Mouse (Mus musculus) forebrain, embryonic 15.5 days (tissue): Measurements from ENCODE around the gene Diaph3. TPM values are rescaled to one million over a fixed set of nuclear protein-coding genes. Genes with fewer than 3 reads are reported as not detected.

Experiments used
- ATAC-seq: fragments of 200-750 bp; cut with Nextera tagmentation; replicated peaks from 2 replicates; pipeline ENCODE4 v1.8.0; 2017; ENCODE audit warnings: mild to moderate bottlenecking, moderate TSS enrichment, moderate library complexity
- H3K27ac ChIP-seq: fragments of 300-500 bp; sonication (generic); replicated peaks from 2 replicates; pipeline ENCODE4 v1.5.1; 2015; ENCODE audit warnings: mild to moderate bottlenecking, inconsistent platforms
- H3K27me3 ChIP-seq: fragments of 300-500 bp; sonication (generic); 2 replicates; pipeline ENCODE4 v1.6.1; 2015; ENCODE audit warnings: inconsistent platforms
- H3K36me3 ChIP-seq: fragments of 300-500 bp; sonication (generic); 2 replicates; pipeline ENCODE4 v1.6.1; 2015; ENCODE audit warnings: mild to moderate bottlenecking, inconsistent platforms
- H3K4me1 ChIP-seq: fragments of 300-500 bp; sonication (generic); 2 replicates; pipeline ENCODE4 v1.6.1; 2015; ENCODE audit warnings: inconsistent platforms
- H3K4me2 ChIP-seq: fragments of 300-500 bp; sonication (generic); replicated peaks from 2 replicates; pipeline ENCODE4 v1.6.1; 2015; ENCODE audit warnings: mild to moderate bottlenecking, inconsistent platforms
- H3K4me3 ChIP-seq: fragments of 300-500 bp; sonication (generic); 2 replicates; pipeline ENCODE4 v1.5.1; 2015; ENCODE audit warnings: mild to moderate bottlenecking, inconsistent platforms
- H3K9ac ChIP-seq: fragments of 300-500 bp; sonication (generic); replicated peaks from 2 replicates; pipeline ENCODE4 v1.6.1; 2015; ENCODE audit warnings: mild to moderate bottlenecking, inconsistent platforms
- H3K9me3 ChIP-seq: fragments of 300-500 bp; sonication (generic); 2 replicates; pipeline ENCODE4 v1.6.1; 2016; ENCODE audit warnings: inconsistent platforms
- WGBS: fragments of 180-500 bp; shearing (Covaris S2); methylation state at CpG from one replicate; pipeline ENCODE4 v1.1.7; 2015; ENCODE audit warnings: mixed read lengths; 5-methylcytosine and 5-hydroxymethylcytosine counted together
- polyA plus RNA-seq: library from polyadenylated mRNA; unstranded; fragments of >200 nt; fragmentation: Nextera tagmentation; extraction: Ambion mirVana; gene quantifications from 2 replicates; pipeline ENCODE4 v1.2.1, GENCODE M21; 2015

The Diaph3 gene
- polyA plus RNA-seq, 1 experiment from 2014 or later: 7.3 TPM

- Histone ChIP-seq H3K36me3 (no peaks in the 10 kb centered on the region), H3K27me3 (no peaks in the 10 kb centered on the region), H3K4me1 (peaks cover 4% of the 10 kb centered on the region; the same call in 1 of the 2 replicates), H3K9ac (no peak overlapping the region), H3K4me3 (no peak overlapping the region), H3K4me2 (no peak overlapping the region), H3K27ac (peak overlapping the region; percentile 69), H3K9me3 (no peaks in the 10 kb centered on the region)
- ATAC-seq: peak; percentile 77
- WGBS: 44% methylated on average over 4 of the region's 4 CpGs
Observed at GRCm38 (mm10) chr14:86833003-86833402, 308.0 kb downstream of the Diaph3 start.

GRCm38 (mm10) chr14:86816246-86816645, 324.8 kb downstream of the Diaph3 start:
- H3K27ac ChIP-seq: no peak overlapping the region
- no peaks in the 10 kb centered on the region for H3K36me3 ChIP-seq
- no peak overlapping the region for H3K4me3 ChIP-seq
- H3K27me3 ChIP-seq: no peaks in the 10 kb centered on the region
- WGBS: 97% methylated on average over 4 of the region's 4 CpGs
- no peaks in the 10 kb centered on the region for H3K4me1 ChIP-seq
- no peak overlapping the region for H3K9ac ChIP-seq
- ATAC-seq: no peak
- no peaks in the 10 kb centered on the region for H3K9me3 ChIP-seq
- H3K4me2 ChIP-seq: no peak overlapping the region

GRCm38 (mm10) chr14:86788880-86789641, 352.0 kb downstream of the Diaph3 start:
- Histone ChIP-seq H3K9me3 (no peaks in the 10 kb centered on the region), H3K4me1 (peaks cover 4% of the 10 kb centered on the region), H3K9ac (no peak overlapping the region), H3K36me3 (no peaks in the 10 kb centered on the region), H3K27ac (no peak overlapping the region), H3K4me2 (no peak overlapping the region), H3K4me3 (no peak overlapping the region), H3K27me3 (no peaks in the 10 kb centered on the region)
- WGBS: 78% methylated on average over 6 of the region's 6 CpGs
- no peak for ATAC-seq

GRCm38 (mm10) chr14:86786866-86787265, 354.2 kb downstream of the Diaph3 start:
- H3K4me3 ChIP-seq: no peak overlapping the region
- H3K4me2 ChIP-seq: no peak overlapping the region
- peak; percentile 91 for ATAC-seq
- peaks cover 4% of the 10 kb centered on the region for H3K4me1 ChIP-seq
- no peaks in the 10 kb centered on the region for H3K36me3 ChIP-seq
- no peak overlapping the region for H3K9ac ChIP-seq
- H3K27ac ChIP-seq: 0 out of 2 replicates have a peak overlapping the region, but pooled peaks have one; percentile 8
- H3K27me3 ChIP-seq: no peaks in the 10 kb centered on the region
- no peaks in the 10 kb centered on the region for H3K9me3 ChIP-seq
- WGBS: 32% methylated on average over 8 of the region's 8 CpGs

GRCm38 (mm10) chr14:86781553-86782273, 359.3 kb downstream of the Diaph3 start:
- no peaks in the 10 kb centered on the region for H3K36me3 ChIP-seq
- no peaks in the 10 kb centered on the region for H3K9me3 ChIP-seq
- H3K27me3 ChIP-seq: no peaks in the 10 kb centered on the region
- H3K9ac ChIP-seq: no peak overlapping the region
- peaks cover under 1% of the 10 kb centered on the region; the same call in 1 of the 2 replicates for H3K4me1 ChIP-seq
- no peak overlapping the region for H3K4me3 ChIP-seq
- 56% methylated on average over 6 of the region's 6 CpGs for WGBS
- H3K4me2 ChIP-seq: no peak overlapping the region
- peak; percentile 80 for ATAC-seq
- H3K27ac ChIP-seq: no peak overlapping the region

GRCm38 (mm10) chr14:86773311-86773710, 367.7 kb downstream of the Diaph3 start:
- H3K4me3 ChIP-seq: no peak overlapping the region
- H3K4me1 ChIP-seq: no peaks in the 10 kb centered on the region
- no peaks in the 10 kb centered on the region for H3K9me3 ChIP-seq
- H3K27ac ChIP-seq: no peak overlapping the region
- H3K9ac ChIP-seq: no peak overlapping the region
- no peaks in the 10 kb centered on the region for H3K36me3 ChIP-seq
- peak; percentile 87; the same call in 1 of the 2 replicates for ATAC-seq
- 42% methylated on average over 2 of the region's 2 CpGs for WGBS
- H3K27me3 ChIP-seq: no peaks in the 10 kb centered on the region
- no peak overlapping the region for H3K4me2 ChIP-seq

GRCm38 (mm10) chr14:86772176-86773150, 368.6 kb downstream of the Diaph3 start:
- no peaks in the 10 kb centered on the region for H3K27me3 ChIP-seq
- 80% methylated on average over 14 of the region's 14 CpGs for WGBS
- no peak overlapping the region for H3K4me2 ChIP-seq
- H3K9me3 ChIP-seq: no peaks in the 10 kb centered on the region
- no peaks in the 10 kb centered on the region for H3K36me3 ChIP-seq
- H3K4me1 ChIP-seq: no peaks in the 10 kb centered on the region
- no peak overlapping the region for H3K9ac ChIP-seq
- H3K27ac ChIP-seq: no peak overlapping the region
- no peak for ATAC-seq
- H3K4me3 ChIP-seq: no peak overlapping the region

- Histone ChIP-seq H3K4me1 (no peaks in the 10 kb centered on the region), H3K4me2 (no peak overlapping the region), H3K27ac (no peak overlapping the region), H3K9me3 (no peaks in the 10 kb centered on the region), H3K27me3 (no peaks in the 10 kb centered on the region), H3K9ac (no peak overlapping the region), H3K36me3 (no peaks in the 10 kb centered on the region), H3K4me3 (no peak overlapping the region)
- ATAC-seq: no peak
- 30% methylated on average over 2 of the region's 2 CpGs for WGBS
Observed at GRCm38 (mm10) chr14:86764286-86764685, 376.7 kb downstream of the Diaph3 start.

- 89% methylated on average over 9 of the region's 9 CpGs for WGBS
- no peaks in the 10 kb centered on the region; the same call in 1 of the 2 replicates for H3K4me1 ChIP-seq
- H3K36me3 ChIP-seq: no peaks in the 10 kb centered on the region
- H3K9ac ChIP-seq: no peak overlapping the region
- no peak overlapping the region for H3K4me3 ChIP-seq
- H3K27me3 ChIP-seq: no peaks in the 10 kb centered on the region
- no peak overlapping the region for H3K27ac ChIP-seq
- no peak for ATAC-seq
- H3K4me2 ChIP-seq: no peak overlapping the region
- no peaks in the 10 kb centered on the region for H3K9me3 ChIP-seq
Observed at GRCm38 (mm10) chr14:86757604-86758520, 383.2 kb downstream of the Diaph3 start.

- Histone ChIP-seq H3K9ac (no peak overlapping the region), H3K27ac (no peak overlapping the region), H3K4me2 (no peak overlapping the region), H3K4me1 (no peaks in the 10 kb centered on the region; the same call in 1 of the 2 replicates), H3K9me3 (no peaks in the 10 kb centered on the region), H3K27me3 (no peaks in the 10 kb centered on the region), H3K36me3 (no peaks in the 10 kb centered on the region), H3K4me3 (no peak overlapping the region)
- 89% methylated on average over 4 of the region's 4 CpGs for WGBS
- ATAC-seq: no peak
Observed at GRCm38 (mm10) chr14:86757132-86757531, 383.9 kb downstream of the Diaph3 start.

GRCm38 (mm10) chr14:86750351-86750750, 390.7 kb downstream of the Diaph3 start:
- Histone ChIP-seq H3K9me3 (no peaks in the 10 kb centered on the region), H3K36me3 (no peaks in the 10 kb centered on the region), H3K4me3 (no peak overlapping the region), H3K27ac (peak overlapping the region; percentile 63), H3K4me1 (peaks cover 28% of the 10 kb centered on the region), H3K4me2 (no peak overlapping the region), H3K9ac (no peak overlapping the region), H3K27me3 (no peaks in the 10 kb centered on the region)
- no peak for ATAC-seq
- WGBS: 30% methylated on average over 7 of the region's 7 CpGs
